Mouse (Mus musculus): Measurements from ENCODE around the gene Ppp1r7.

DNA sequence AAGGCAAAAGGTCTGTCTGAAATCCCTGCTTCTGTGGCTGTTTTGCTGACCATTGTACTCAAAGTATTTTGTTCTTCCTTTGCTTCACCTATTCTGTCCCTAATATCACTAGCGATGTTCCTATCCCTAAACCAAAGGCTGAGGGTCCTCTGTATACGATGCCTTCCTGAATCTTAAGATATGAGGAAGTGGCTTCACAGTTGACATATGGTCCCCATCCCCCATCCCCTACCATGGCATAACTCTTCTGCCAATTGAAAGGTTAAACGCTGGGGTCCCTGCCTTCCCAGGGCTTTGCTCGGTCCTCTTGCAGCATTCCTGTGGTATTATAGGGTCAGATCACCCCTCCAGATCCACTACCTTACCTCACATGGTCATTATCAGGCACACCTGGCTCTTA is 60.7 kb downstream of the Ppp1r7 start:
- TF ChIP-seq TAL1 (IDR thresholded peaks at IDR 0.05; ENCODE audit: low read length) (no peak), GATA1 (IDR thresholded peaks at IDR 0.05; ENCODE audit: low read length) (no peak)
